Mouse (Mus musculus): Measurements from ENCODE around the gene Plek2.

DNA sequence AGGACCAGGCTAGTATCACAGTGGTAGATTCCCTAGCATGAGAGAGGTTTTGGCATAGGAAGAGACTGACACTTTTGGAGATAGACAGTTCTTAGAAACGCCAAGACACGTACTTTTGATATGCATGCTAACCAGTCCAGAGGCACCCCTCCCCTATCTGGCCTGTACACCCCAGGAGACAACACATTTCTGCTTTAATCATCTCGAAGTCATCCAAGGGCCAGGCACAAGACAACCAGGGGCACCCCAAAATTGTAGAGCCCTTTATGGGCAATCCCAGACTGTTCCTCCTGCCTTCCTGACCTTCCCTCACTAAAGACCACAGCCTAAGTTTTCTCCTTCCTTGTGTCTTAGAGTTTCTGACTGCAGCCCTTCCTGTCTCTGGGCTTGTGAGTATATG is 8.8 kb upstream of the Plek2 start:
- TF ChIP-seq CHD2 (IDR thresholded peaks at IDR 0.05; ENCODE audit: low read length) (no peak), SMC3 (IDR thresholded peaks at IDR 0.05; ENCODE audit: low read depth, low read length) (no peak), RCOR1 (IDR thresholded peaks at IDR 0.05; ENCODE audit: low read depth, low read length) (no peak), TCF12 (IDR thresholded peaks at IDR 0.05; ENCODE audit: low read depth, low read length) (no peak)

All from MEL (cell line).